Mouse (Mus musculus): ENCODE data around the gene Atp1a3.
"Not testable (repeated sequence)": the region's sequence is repeated elsewhere in the genome, so short reads cannot be mapped to it uniquely, and the experiment has no call there.

Atp1a3 gene

DNA sequence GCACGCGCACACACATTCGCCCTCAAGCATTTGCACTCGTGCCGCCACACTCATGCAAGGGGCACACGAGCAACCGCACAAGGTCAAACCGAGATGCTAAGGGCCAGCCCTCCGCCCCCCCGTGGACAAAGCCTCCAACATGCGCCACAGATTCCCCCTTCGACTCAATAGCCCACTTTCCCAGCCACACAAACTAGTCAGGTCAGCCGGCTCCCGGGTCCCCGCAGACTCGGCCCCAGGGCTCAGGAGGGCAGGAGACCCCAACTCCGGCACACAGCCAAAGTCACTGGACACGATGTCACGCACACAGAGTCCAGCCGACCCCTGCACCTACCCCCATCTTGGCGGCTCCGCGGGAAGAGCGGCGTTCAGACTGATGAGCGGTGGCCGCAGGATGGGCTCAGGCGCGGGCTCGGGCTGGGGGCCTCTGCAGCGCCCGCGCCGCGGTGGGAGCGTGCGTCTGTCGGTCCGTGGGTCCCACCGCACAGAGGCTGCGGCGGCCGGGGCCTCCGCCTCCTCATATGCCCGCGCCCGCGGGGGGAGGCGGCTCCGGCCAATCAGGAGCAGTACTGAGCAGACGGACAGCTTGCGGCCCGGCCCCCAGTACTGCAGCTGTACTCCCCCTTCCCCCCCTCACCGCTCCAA is at the start of gene Atp1a3:
TSS of gene Atp1a3 (minus strand) at position 538 of the 645 bp plus-strand sequence.
- no peak for DNase-seq (ENCODE audit: low read depth, low spot score)

DNA sequence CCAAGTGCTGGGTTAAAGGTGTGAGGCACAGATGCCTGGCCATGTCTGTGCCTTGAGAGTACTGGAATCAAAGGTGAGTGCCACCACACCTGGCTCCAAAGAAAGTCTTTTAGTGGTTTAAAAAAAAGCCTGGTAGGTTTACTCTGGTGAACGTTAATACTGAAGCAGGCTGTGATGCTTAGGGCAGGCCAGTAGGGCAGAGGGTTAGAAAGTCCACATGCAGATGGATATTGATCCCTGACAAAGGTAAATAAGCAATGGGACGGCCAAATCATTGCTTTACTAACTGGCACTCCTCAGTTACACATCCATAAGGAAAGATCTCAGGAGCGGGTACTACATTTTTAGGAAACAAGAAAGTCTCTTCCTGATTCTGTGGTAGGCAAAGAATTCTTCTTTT is 46.8 kb upstream of the Atp1a3 start:
- no peak for DNase-seq (ENCODE audit: low read depth, low spot score)

DNA sequence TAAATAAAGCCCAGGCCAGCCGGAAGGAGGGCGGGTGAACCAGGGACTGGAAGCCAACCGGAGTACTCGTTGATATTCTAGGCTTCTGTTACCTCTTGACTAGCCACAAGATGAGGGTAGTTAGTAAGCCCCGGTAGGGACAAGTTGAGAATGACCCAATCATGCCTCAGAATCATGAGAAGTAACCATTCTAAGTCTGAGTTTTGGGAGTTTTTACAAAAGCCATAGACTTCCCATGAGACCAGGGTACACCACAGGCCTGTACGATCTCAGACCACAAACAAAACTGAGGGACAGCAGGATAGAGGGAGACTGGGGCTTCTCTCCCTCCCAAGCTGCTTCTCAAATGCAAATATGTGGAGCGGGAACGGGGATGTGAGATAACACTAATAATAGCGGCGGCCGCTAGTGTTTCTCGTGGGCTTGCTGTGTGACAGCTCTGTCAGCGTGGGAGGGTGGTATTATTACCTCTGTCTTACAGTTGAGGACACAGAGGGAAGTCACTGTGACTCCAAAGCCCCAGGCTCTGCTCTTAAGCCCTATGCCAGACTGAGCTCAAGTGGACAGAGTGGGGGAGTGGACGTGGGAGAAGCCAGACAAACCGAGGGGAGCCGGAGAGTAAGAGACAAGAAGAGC is 43.7 kb upstream of the Atp1a3 start:
- DNase-seq (ENCODE audit: low read depth, low spot score): no peak

DNA sequence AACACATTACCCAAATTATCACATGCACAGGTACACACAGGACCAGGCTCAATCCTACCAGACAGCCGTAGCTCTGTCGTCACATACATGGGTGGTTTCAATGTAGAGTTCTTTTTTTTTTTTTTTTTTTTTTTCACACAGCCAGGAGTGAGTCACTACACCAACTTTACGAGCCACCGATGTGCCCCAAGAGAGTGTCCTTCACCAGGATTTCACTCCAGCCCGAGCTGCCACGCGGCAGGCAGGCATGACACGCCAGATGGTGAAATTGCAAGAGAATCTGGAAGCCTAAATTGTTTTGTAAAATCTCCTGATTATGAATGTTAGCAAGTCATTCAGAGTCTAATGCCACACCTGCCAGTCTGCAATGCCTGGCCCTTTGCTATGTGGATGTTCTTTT is 41.6 kb upstream of the Atp1a3 start:
- no peak for DNase-seq (ENCODE audit: low read depth, low spot score)

DNA sequence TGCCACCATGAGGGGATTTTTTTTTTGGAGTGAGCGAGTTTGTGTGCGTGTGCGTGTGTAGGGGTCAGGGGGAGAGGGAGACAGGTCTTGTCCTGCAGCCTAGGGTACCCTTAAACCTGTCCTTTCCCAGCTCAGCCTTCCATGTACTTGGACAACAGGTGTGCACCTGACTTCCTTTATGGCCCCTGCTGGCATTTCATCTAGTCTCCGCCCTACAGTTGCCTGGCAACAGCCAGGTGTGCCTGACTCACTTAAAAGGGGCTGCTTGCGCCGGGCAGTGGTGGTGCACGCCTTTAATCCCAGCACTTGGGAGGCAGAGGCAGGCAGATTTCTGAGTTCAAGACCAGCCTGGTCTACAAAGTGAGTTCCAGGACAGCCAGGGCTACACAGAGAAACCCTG is 38.8 kb upstream of the Atp1a3 start:
- not testable (repeated sequence) for DNase-seq (ENCODE audit: low read depth, low spot score)

DNA sequence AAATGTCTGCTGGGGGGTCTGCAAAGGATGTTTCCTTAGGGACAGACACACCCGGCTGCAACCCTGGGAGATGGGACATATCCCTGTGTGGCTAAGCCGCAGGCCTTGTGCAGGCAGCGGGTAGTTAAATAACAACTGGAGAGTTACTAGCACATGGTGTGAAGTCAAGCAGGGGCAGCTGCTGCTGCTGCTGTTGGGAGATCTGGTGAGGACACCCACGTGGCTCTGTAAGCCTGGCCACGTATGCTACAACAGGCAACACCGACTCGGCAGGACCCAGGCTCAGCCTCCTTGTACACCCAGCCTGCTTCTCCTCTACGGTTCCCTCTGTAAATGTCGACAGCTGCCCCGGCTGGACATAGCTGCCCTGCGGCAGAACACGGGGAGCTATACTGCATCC is 36.2 kb upstream of the Atp1a3 start:
- no peak for DNase-seq (ENCODE audit: low read depth, low spot score)

DNA sequence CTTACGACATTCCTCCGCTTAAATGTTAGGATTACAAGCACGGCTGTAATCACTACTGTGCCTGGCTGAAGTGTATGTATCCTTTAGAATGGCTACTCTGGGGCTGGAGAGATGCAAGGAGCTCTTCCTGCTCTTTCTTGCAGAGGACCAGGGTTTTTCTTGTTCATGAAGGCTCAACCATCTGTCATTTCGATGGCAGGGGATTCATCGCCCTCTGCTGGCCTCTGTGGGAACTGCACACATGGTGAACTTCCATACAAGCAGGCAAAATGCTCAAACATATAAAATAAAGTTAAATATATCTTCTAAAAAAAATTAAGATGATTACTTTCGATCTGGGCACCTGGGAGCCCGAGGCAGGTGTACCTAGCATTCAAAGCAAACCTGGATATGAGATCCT is 30.2 kb upstream of the Atp1a3 start:
- DNase-seq (ENCODE audit: low read depth, low spot score): peak; percentile 64

DNA sequence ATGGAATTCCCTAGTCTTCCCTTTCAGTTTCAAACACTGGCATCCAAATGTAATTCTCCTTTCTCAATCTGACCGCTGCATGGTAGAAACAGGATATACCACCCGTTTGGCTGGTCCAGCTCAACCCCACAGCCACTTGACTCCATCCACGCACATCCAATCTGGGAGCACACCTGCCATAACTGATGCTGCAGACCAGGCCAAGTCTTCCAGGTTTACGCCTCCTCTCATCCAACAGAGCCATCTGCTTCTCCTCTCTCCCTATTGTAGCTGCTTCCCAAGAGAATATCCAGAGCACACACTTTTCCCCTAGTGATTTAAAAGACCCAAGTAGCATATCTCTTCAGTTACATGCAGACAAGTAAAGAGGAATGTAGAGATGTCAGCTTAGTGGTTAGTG is 29.0 kb upstream of the Atp1a3 start:
- no peak for DNase-seq (ENCODE audit: low read depth, low spot score)

DNA sequence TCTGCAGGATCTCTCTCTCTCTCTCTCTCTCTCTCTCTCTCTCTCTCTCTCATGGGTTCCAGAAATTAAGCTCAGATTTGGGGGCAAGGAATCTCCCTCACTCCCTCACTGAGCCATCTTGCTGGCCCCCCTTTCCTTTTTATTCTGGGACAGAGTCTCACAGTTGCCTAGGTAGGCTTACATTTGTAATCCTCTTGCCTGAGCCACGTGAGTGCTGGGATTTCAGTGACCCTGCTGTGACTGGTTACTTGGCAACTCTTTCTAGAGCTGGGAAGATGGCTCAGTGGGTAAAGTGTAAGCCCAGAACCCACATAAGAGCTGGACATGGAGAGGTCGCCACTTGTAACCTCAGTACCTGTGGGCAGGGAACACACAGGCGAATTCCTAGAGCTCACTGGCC is 25.8 kb upstream of the Atp1a3 start:
- no peak for DNase-seq (ENCODE audit: low read depth, low spot score)

DNA sequence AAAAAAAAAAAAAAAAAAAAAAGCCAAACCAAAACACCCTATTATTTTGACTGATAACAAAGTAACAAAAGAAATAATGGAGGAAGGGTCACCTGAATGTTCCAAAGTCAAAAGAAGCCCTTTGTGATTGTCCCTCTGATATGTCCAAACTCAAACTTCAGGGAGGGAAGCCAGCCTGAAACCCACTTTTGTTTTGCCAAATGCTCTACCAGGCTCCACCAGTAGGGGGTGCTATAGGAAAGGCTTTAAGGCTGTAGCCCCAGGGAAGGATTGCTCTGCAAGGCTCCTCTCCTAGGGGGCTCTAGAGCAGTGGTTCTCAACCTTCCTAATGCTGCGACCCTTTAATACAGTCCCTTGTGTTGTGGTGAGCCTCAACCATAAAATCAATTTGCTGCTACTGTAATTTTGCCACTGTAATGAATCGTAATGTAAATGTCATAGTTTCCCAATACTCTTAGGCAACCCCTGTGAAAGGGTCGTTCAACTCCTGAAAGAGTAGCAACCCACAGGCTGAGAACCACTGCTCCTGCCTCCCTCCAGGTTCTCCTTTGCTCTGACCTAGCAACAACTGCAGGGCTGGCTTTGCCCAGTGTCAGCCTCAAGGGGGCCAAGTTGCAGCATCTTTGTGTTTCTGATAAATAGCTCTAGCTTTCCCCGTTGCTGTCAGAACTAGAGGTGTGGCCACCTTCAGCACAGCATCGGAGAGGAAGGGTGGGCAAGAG is 24.4 kb upstream of the Atp1a3 start:
- DNase-seq (ENCODE audit: low read depth, low spot score): peak; percentile 87

DNA sequence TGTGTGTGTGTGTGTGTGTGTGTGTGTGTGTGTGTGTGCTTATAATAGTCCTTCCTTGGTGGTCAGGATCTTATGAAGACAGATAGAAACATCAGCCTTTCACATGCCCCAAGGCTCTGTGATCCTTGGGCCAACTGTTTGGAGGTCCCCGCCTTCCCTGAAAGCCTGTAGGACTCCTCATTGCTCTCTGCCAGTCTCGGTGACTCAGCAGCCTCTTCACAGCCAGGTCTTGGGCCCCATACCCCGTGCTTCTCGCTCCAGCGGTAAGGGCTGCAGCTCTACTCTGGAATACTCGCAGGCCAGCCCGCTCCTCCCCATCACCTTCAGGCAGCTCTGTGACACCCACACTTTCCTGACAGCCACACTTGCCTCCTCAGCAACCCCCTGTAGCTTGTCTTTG is 20.7 kb upstream of the Atp1a3 start:
- no peak for DNase-seq (ENCODE audit: low read depth, low spot score)

DNA sequence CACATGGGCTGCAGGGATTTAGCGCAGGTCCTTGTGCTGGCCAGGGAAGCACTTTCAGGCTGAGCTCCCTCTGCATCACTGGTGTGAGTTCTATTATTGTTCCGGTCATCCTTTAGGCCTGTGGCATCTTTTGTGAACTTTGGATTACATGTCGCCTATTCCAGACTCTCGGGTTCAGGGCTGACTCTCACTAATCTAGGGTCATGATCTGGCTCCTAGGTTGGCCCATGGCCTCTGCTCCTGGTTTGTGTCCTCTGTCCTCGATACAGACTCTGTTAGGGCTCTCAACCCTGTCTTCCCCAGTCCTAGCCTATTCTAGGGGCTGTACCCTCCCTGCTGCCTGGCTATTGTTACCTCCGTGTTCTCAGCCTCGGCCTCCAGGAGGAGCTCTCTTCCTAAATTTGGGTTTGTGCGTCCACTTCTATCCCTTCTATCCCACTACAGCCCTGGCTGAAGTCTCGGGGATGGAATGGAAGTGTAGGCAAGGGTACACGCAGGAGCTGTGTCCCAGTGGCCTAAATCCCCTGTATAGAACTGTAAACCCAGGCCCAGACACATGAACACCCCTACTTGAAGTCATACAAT is 20.2 kb upstream of the Atp1a3 start:
- DNase-seq (ENCODE audit: low read depth, low spot score): no peak

DNA sequence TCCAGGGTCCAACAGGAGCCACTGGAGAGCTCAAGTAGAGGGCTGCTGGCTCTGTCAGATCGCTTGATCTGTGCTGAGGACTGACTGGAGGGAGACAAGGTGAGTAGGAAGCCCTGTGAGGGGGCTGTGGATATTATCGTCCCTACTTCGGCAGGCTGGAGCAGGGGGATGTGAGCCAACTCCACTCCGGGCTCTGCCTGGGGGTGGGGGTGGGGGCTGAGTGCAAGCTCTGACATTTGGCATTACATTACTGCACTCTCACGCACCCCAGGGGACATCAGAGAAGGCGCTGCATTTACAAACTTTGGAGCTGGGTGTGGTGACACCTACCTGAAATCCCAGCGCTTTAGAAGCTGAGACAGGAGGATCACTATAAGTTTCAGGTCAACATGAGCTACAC is 5.8 kb upstream of the Atp1a3 start:
- no peak for DNase-seq (ENCODE audit: low read depth, low spot score)

DNA sequence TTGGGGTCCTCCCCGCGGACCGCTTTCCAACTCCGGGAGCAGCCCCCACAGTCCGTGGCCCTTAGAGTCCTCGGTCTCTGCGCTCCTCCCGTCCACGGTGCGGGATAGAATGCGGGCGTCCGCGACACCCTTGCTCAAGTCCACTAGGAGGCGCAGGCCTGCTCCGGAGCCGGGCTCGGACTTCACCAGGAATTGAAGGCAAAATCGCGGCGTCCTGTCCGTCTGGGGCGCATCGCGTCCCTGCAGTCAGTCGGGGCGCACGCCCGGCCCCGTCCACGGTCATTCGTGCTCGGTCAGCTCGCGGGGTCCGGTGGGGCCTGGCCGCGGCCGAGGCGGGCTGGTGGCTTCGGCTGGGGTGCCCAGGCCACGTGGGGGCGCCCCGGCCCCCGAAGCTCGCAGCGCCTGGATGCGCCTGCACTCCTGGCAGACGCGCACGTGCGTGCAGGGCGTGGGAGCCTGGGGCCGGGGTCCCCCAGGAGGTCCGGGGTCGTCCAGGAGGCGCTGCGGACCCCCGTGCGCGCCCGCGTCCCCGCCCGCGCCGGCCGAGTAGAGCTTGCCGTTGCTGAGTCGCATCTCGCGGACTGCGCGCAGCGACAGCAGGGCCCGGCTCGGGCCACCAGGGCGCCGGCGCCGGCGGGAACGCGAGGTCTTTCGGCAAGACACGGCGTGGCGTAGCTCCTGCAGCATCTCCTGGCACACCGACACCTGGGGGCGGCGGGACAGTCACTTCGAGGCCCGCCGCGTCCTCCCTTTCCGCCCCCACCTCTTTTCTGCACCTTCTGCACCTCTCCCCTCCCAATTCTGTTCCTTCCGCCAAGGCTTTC is 4.5 kb upstream of the Atp1a3 start:
- peak; percentile 51 for DNase-seq (ENCODE audit: low read depth, low spot score)

DNA sequence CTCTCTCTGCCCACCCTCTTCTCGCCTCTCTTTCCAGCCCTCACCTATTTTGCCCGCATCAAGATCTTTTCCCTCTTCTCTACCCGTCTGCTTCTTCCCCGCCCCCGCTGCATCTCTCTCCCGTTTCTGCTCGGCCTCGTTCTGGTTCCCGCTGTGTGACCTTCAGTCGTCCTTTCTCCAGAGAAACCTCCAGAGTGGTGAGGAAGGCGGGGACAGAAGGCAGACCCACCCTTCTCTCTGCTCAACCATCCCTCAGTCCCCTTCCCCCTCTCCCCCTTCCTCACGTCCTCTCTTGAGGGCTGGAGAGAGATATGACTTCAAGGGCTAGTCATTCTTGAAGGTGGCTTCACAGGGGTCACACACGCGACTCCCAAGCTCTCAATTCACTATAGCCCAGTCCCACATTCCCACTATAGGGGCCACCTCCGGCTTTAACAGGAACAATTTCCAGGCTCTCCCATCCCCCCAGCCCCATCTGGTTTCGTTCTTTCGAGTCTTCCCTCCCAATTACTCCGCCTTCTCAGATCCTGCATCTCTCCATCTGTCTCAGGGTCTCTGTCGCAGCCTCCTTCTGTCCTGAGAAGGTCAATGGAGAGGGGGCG is 3.4 kb upstream of the Atp1a3 start:
- no peak for DNase-seq (ENCODE audit: low read depth, low spot score)

DNA sequence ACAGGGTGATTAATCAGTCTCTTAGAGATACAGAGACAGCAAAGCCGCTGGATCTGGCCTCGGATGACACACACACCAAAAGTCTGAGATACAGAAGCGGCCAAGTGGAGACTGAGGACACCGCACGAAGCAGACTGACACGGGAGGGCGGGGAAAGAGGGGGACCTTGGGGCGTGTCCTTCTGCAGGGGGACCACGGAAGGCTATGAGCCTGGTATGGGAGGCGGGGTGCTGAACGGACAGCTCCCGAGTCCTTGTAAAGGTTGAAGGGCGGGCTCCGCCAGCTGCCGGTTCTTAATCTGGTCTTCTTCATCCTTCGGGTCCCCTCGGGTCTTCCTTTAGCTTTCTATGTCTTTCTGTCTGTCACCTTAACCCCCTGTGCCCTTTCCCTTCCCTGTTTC is 2.9 kb upstream of the Atp1a3 start:
- peak; percentile 76 for DNase-seq (ENCODE audit: low read depth, low spot score)

DNA sequence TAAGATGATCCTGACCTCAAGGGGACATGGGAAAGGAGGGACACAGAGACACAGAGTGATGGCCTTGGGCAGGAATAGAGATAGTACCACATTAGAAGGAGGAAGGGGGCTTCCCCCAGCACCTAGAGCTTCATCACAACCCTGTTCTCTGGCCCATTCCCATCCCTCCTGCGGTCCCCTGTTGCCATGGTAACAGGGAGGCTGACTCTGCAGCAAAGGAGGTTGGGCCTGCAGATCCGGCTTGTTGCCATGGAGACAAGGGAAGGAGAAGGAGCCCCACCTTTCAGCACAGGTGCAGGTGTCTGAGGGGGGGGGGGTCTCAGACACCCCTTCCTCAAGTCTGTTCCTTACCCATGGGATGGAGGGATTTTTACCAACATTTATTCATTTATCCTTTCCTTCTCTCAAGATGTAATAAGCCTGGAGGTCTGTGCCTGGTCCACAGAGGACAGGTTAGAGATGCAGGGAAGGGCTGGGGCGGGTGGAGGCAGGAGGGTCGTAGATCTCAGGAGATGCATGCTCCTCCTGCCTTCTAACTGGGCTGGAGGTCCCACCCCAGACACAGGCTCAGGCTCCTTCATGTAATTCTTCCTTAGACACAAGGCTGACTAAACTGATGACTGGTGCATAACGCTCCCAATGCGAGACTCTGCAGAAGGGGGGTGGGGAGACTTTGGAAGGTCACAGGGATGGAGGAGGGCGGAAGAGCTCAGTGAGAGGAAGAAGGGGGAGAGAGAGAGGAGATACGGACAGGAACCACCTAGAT is 2.0 kb upstream of the Atp1a3 start:
- no peak for DNase-seq (ENCODE audit: low read depth, low spot score)

DNA sequence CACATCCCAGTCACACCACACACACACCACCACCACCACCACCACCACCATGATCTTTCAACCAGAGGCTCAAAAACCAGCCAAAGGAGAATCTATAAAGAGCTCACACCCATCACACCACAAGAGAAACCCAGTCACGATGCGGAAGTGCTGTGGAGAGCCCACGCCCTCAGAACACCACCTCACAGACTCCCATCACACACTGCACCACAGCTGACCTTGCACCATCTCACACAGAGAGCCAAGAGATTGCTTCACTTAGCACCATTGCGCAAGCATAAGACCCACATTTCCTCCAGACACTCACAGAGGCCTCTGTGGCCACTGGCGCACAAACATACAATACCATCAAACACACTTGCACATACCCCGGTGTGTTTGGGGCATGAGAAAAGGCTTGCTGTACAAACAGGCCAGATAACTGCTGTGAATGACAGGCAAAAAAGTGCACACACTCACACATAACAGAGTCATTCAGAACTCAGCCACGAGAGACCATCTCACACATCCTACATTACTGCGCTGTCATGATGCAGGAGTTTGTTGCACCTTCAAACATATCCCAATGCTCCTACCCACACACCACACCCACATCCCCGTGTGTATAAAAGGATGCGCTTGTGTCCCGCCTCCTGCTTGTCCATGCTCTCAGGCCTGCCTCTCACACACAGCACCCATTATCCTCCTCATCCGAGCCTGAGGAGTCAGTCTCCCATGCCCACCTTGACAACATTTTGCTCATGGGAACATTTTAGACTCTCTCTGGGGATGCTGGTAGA is 1.0 kb upstream of the Atp1a3 start:
- DNase-seq (ENCODE audit: low read depth, low spot score): no peak

DNA sequence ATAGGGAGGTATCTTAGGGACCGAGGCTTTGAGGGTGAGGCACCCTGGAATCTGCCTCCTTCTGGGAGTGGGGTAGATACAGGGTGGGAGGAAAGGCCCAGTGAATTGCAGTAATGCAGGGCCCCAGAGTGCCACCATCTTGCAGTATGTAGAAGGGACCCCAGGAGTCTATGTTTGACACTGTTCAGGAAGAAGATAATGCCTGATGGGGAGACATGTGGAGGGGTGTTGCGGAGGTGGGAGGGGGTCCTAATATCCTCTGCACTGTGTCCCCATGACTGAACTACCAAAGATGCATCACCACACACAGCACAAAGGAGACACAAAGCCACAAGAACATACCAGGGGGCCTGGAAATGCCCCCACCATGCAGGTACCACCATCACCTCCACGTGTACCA is 413 bp upstream of the Atp1a3 start:
- no peak for DNase-seq (ENCODE audit: low read depth, low spot score)

DNA sequence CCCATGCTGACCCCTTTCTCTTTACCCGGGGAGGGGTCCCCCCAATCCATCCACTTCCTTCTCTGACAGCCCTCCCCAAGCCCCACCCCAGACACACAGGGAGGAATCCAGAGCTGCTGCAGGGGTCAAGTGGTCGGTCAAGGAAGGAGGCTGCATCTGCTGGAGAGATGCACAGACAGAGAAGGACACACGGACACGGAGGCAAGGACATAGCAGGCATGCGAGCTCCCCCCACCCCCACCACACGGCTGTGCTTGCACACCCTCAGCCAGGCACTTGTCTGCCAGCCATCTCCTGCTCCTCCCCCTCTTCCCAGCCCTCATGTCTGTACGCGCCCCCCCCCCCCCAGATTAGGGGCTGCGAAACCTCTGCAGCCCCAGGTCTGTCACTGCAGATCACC is 952 bp downstream of the Atp1a3 start:
- no peak for DNase-seq (ENCODE audit: low read depth, low spot score)
